Comparison of ENCODE assay signal across 14 mouse cellular contexts in the genomic region with DNA sequence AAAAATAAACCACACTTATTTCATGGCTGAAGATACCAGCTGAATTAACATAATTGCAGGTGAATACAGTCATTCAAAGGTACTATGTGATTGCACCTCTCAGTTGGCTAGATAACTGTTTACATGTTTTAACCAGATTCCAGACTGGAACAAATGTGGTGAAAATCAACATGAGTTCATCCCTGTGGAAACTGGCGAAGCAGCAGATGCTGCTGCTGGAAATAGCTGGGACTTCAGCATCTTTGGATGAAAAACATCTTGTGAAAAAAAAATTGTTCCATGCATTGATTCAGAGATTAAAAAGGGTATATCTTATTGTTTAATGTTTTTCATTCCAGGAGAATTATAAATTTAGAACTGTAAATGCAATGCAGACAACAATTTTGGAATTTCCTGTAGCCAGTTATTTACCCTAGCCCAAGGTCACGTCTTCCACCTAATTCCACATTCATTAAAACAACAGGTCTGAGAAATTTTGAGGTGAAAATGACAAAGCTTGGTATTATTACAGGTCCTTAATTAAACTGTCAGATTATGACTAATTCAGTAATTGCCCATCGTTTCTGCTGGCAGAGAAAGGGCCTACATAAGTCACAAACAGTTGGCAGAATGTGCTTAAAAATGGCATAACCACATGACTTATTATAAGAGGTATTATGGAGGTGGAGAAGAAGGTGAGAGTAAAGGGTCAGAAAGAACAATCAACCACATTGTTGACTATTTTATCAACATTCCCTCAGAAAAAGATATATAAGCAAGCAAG.
DNase-seq lines count a peak whose midpoint lies in the region; TF ChIP-seq lines count a peak whose summit lies in the region.
"Had no signal": no experiment of that assay in that cellular context is flagged by ENCODE, and none has a peak within 500 bp of the region (broad histone marks: within the 10 kb centered on the region; RNA-seq: fewer than 3 reads in every experiment).

No protein-coding gene starts in this region.

- H3K4me3 ChIP-seq in layer of hippocampus, adult 2 months = no peak overlapping the region
- H3K4me3 ChIP-seq: erythroblast, embryonic 14.5 days; heart, embryonic 10.5 days; hindbrain, embryonic 15.5 days; limb, embryonic 13.5 days; liver, embryonic 15.5 days had no signal

- DNase-seq in layer of hippocampus, adult 2 months (ENCODE audit: low spot score in 2 of 2) = peak; percentile 39 to 45
- no peak for DNase-seq in layer of hippocampus, postnatal 25 days (ENCODE audit: extremely low spot score in 1 of 2, low spot score in 1 of 2)
- peak; percentile 41 for DNase-seq in layer of hippocampus, adult 9-11 months
- DNase-seq in right cerebral cortex, adult 18-20 months = peak; percentile 48
- no peak for DNase-seq in urinary bladder, postnatal 4 days (ENCODE audit: low spot score in 2 of 2)
- DNase-seq in lung, postnatal 4 days = no peak
- no peak for DNase-seq in heart, postnatal 25 days (ENCODE audit: low spot score)
- DNase-seq: cerebellum, adult 18-20 months; heart, postnatal 10 days had no signal

- intact Hi-C loops in heart, postnatal 25 days (cut with DNase I) = no loop called here

- no peak for TF ChIP-seq CTCF in layer of hippocampus, adult 2 months (conservative IDR thresholded peaks at IDR 0.05)

- H3K27ac ChIP-seq in layer of hippocampus, adult 2 months = peak overlapping the region; percentile 63
- H3K27ac ChIP-seq: heart, embryonic 10.5 days; hindbrain, embryonic 15.5 days; limb, embryonic 13.5 days; liver, embryonic 15.5 days had no signal

Comparison
In these comparisons a context has a peak if more than half of its experiments do, and no peak if none do; other contexts are left out.
1. DNase-seq: peak in layer of hippocampus, adult 2 months (2 of 2), layer of hippocampus, adult 9-11 months (single experiment) and right cerebral cortex, adult 18-20 months (single experiment); none in layer of hippocampus, postnatal 25 days (0 of 2), urinary bladder, postnatal 4 days (0 of 2), lung, postnatal 4 days (0 of 2) and heart, postnatal 25 days (single experiment).